Mouse (Mus musculus) neural tube, embryonic 11.5 days (tissue): ENCODE data around the gene Cul4a. TPM values are rescaled to one million over a fixed set of nuclear protein-coding genes. Genes with fewer than 3 reads are reported as not detected.

Experiments used
- ATAC-seq: fragments of 200-750 bp; cut with Nextera tagmentation; 2 replicates; pipeline ENCODE4 v1.8.0; 2017; ENCODE audit warnings: moderate number of reproducible peaks, mild to moderate bottlenecking, moderate TSS enrichment, moderate library complexity; ENCODE audit not compliant: insufficient read depth, low FRiP score, low TSS enrichment
- DNase-seq: peaks from one replicate; pipeline ENCODE4 v3.0.0-alpha.2; 2015; ENCODE audit warnings: low spot score
- H3K27ac ChIP-seq: fragments of 300-500 bp; sonication (generic); 2 replicates; pipeline ENCODE4 v1.5.1; 2014; ENCODE audit warnings: low read depth, mild to moderate bottlenecking, low read length
- H3K27me3 ChIP-seq: fragments of 300-500 bp; sonication (generic); 2 replicates; pipeline ENCODE4 v1.6.1; 2014; ENCODE audit warnings: mild to moderate bottlenecking, low read length, mixed read lengths; ENCODE audit not compliant: control insufficient read depth, insufficient read depth
- H3K36me3 ChIP-seq: fragments of 300-500 bp; sonication (generic); 2 replicates; pipeline ENCODE4 v1.6.1; 2014; ENCODE audit warnings: mild to moderate bottlenecking, low read length, moderate library complexity, mixed read lengths; ENCODE audit not compliant: control insufficient read depth, insufficient read depth
- H3K4me1 ChIP-seq: fragments of 300-500 bp; sonication (generic); 2 replicates; pipeline ENCODE4 v1.6.1; 2014; ENCODE audit warnings: low read length, mixed read lengths; ENCODE audit not compliant: control insufficient read depth, insufficient read depth
- H3K4me2 ChIP-seq: fragments of 300-500 bp; sonication (generic); 2 replicates; pipeline ENCODE4 v1.6.1; 2014; ENCODE audit warnings: low read depth, mild to moderate bottlenecking, moderate library complexity
- H3K4me3 ChIP-seq: fragments of 300-500 bp; sonication (generic); 2 replicates; pipeline ENCODE4 v1.5.1; 2014; ENCODE audit warnings: low read depth, low read length
- H3K9ac ChIP-seq: fragments of 300-500 bp; sonication (generic); 2 replicates; pipeline ENCODE4 v1.6.1; 2014; ENCODE audit warnings: mild to moderate bottlenecking, low read length
- H3K9me3 ChIP-seq: fragments of 300-500 bp; sonication (generic); 2 replicates; pipeline ENCODE4 v1.6.1; 2016; ENCODE audit warnings: low read length; ENCODE audit not compliant: control insufficient read depth
- WGBS: fragments of 180-500 bp; shearing (Covaris S2); extraction: QIAGEN DNeasy Blood & Tissue Kit; methylation state at CpG from one replicate; pipeline ENCODE4 v1.1.7; 2014; 5-methylcytosine and 5-hydroxymethylcytosine counted together
- polyA plus RNA-seq: library from polyadenylated mRNA; unstranded; fragments of >200 nt; fragmentation: Nextera tagmentation; extraction: Ambion mirVana; gene quantifications from 2 replicates; pipeline ENCODE4 v1.2.1, GENCODE M21; 2014

Cul4a gene
- polyA plus RNA-seq, 1 experiment from 2014 or later: 99.5 TPM

DNA sequence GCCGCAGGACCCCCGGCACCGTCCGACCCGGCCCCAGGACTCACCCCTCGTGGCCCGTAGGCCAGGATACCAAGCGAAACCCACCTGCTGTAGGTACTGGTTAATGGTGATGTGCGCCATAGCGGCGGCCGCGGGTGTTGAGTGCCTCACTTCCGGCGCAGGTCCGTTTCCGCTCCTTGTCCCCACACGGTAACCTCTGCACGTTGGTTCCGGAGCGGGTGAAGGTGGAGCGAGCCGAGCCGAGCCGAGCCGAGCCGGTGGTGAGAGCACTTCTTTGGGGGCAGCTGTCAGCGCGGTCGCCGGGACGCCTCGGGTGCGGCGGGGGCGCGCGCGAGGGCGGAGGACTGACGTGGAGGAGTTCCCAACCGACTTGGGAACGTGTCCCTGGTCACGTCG is 732 bp upstream of the Cul4a start:
- no peaks in the 10 kb centered on the region for H3K27me3 ChIP-seq
- ATAC-seq (peak; percentile 78), DNase-seq (peak; percentile 91)
- H3K27ac ChIP-seq: peak overlapping the region; percentile 56
- H3K36me3 ChIP-seq: no peaks in the 10 kb centered on the region
- peak overlapping the region; percentile 89 for H3K4me2 ChIP-seq
- H3K4me1 ChIP-seq: peaks cover 12% of the 10 kb centered on the region
- peak overlapping the region; percentile 86 for H3K9ac ChIP-seq
- WGBS: 0% methylated on average over 45 of the region's 45 CpGs
- peak overlapping the region; percentile 97 for H3K4me3 ChIP-seq
- H3K9me3 ChIP-seq: no peaks in the 10 kb centered on the region

GRCm38 (mm10) chr8:13105908-13106551 is 609 bp downstream of the Cul4a start:
- Histone ChIP-seq H3K9ac (peak overlapping the region; percentile 93), H3K4me1 (peaks cover 14% of the 10 kb centered on the region), H3K36me3 (no peaks in the 10 kb centered on the region), H3K27ac (0 out of 2 replicates have a peak overlapping the region, but pooled peaks have one; percentile 53), H3K4me3 (peak overlapping the region; percentile 97), H3K27me3 (no peaks in the 10 kb centered on the region), H3K4me2 (peak overlapping the region; percentile 98), H3K9me3 (no peaks in the 10 kb centered on the region)
- WGBS: under 1% methylated on average over 50 of the region's 63 CpGs
- ATAC-seq: peak; percentile 68
- no peak for DNase-seq

DNA sequence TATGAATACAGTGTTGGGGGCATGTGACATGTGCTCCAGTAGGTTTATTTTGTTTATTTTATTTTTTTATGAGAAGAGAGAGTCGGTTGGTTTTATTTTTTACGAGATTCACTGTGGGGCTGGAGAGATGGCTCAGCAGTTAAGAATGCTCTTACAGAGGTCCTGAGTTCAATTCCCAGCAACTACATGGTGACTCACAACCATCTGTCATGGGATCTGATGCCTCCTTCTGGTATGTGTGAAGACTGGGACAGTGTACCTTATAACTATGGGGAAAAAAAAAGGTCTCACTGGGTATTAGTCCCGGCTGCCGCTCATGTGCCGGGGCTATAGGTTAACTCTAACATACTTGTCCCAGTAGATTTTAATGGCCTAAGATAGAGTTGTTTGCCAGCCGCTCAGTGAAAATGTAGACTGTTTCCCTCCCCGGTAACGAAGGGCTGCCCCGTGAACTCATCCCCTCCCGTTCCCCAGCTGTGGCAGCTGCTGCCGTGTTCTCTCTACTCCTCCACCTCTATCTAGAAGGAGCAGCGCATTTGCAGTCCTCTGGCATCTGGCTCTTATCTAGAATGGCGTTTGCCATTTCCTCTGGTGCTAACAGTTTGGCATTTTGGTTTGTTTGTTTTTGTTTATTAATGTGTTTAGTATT is 2.7 kb downstream of the Cul4a start:
- H3K4me1 ChIP-seq: peaks cover 14% of the 10 kb centered on the region

GRCm38 (mm10) chr8:13108967-13109366 is 3.5 kb downstream of the Cul4a start:
- DNase-seq (no peak), ATAC-seq (no peak)
- no peaks in the 10 kb centered on the region for H3K36me3 ChIP-seq
- H3K27ac ChIP-seq: no peak overlapping the region
- H3K9ac ChIP-seq: no peak overlapping the region
- no peak overlapping the region for H3K4me2 ChIP-seq
- H3K9me3 ChIP-seq: no peaks in the 10 kb centered on the region
- 90% methylated on average over 8 of the region's 8 CpGs for WGBS
- H3K4me1 ChIP-seq: peaks cover 9% of the 10 kb centered on the region
- H3K4me3 ChIP-seq: no peak overlapping the region
- no peaks in the 10 kb centered on the region for H3K27me3 ChIP-seq

More for the DNA sequence above, 2.7 kb downstream of the Cul4a start:
- no peaks in the 10 kb centered on the region for H3K36me3 ChIP-seq
- H3K9me3 ChIP-seq: no peaks in the 10 kb centered on the region
- ATAC-seq: no peak
- H3K9ac ChIP-seq: no peak overlapping the region
- H3K27ac ChIP-seq: no peak overlapping the region
- no peak overlapping the region for H3K4me2 ChIP-seq
- no peak for DNase-seq
- H3K4me3 ChIP-seq: no peak overlapping the region
- whole genome bisulfite sequencing: 91% methylated on average over 13 of the region's 13 CpGs
- H3K27me3 ChIP-seq: no peaks in the 10 kb centered on the region

DNA sequence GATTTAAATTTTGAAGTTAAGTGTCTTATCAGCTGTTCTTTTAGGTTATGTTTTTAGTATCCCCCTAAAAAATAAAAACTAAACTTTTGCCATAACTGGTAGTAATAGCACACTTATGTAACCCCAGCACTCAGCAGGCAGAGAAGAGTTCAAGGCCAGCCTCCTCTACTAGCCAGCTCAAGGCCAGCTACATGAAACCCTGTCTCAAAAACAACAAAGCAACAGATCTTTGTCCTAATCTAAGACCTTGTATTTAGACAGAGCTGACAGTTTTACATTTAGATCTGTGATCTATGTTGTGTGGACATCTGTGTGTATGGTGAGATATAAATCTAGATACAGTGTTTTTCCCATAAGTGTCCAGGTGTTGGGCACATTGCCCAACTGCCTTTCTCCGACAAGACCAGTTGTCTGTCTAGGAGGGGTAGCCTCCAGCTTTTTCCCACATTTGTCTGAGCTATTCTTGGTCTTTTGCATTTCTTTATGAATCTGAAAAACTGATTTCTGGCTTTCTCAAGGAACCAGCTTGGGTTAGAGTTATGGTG is 4.1 kb downstream of the Cul4a start:
- ATAC-seq: no peak
- Histone ChIP-seq H3K36me3 (no peaks in the 10 kb centered on the region), H3K9me3 (no peaks in the 10 kb centered on the region)

DNA sequence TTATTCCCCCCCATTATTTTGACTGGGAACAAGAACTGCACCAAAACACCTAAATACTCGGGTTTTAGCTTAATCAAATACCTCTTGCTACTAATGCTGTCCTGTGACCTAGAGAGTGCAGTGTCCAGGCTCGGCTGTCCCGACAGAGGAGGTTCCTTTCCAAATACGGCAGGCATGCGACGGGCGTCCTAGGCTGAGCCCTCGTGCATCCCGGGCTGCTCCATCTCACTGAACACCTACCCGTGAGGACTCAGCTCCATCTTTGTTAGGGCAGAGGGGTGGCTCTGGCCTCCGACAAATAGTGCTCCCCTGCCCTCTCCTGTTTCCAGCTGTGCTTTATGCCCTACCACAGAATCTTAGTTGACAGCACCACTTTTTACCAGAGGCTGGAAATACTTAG is 6.5 kb downstream of the Cul4a start:
- Histone ChIP-seq H3K9ac (no peak overlapping the region), H3K4me1 (0 out of 2 replicates have a peak, but pooled peaks cover 2% of the 10 kb centered on the region), H3K27me3 (no peaks in the 10 kb centered on the region), H3K9me3 (no peaks in the 10 kb centered on the region), H3K4me2 (no peak overlapping the region), H3K36me3 (no peaks in the 10 kb centered on the region), H3K27ac (no peak overlapping the region), H3K4me3 (no peak overlapping the region)
- 88% methylated on average over 11 of the region's 11 CpGs for WGBS
- no peak for DNase-seq
- no peak for ATAC-seq

More for the DNA sequence above, 4.1 kb downstream of the Cul4a start:
- Histone ChIP-seq H3K27ac (no peak overlapping the region), H3K4me3 (no peak overlapping the region), H3K4me2 (no peak overlapping the region), H3K4me1 (peaks cover 6% of the 10 kb centered on the region; the same call in 1 of the 2 replicates), H3K27me3 (no peaks in the 10 kb centered on the region), H3K9ac (no peak overlapping the region)
- DNase-seq: no peak
- WGBS: 84% methylated on average over 1 of the region's 1 CpGs

DNA sequence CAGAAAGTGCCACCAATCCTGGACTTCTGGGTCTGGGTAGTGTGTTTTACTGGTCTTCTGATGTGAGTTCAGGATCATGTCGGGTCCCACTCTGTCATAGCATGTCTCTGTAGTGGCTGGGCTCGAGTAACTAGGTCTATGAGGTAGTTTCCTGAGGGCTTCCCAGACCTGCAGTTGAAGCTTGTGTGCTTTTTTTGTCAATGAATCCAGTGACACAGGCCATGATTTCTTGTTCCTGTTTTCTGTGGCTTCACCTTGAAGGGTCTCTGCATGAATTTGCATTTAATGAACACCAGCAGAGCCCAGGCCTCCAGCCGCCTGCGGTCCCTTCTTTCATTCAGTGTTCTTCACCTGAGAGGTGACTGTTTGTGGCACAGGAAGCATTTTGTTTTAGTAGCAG is 7.8 kb downstream of the Cul4a start:
- Histone ChIP-seq H3K4me3 (no peak overlapping the region), H3K27me3 (no peaks in the 10 kb centered on the region), H3K9me3 (no peaks in the 10 kb centered on the region), H3K36me3 (no peaks in the 10 kb centered on the region), H3K4me1 (0 out of 2 replicates have a peak, but pooled peaks cover 2% of the 10 kb centered on the region), H3K4me2 (no peak overlapping the region), H3K27ac (no peak overlapping the region), H3K9ac (no peak overlapping the region)
- DNase-seq (no peak), ATAC-seq (no peak)
- 93% methylated on average over 4 of the region's 4 CpGs for WGBS

DNA sequence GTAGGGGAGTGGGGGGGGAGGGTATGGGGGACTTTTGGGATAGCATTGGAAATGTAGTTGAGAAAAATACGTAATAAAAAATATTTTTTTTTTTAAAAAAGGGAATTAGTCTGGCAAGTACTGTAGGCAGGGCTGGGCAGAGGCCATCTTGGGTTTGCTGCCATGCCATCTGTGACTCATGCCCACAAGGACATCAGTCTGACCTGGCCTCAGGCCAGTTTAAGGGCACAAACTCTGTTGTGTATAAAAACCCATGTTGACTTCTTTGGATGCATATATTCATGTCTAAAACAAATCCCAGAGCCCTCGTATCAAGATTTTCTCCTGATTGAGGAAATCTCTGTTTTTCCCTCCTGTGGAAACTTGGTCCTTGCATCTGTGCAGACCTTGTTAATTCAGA is 11.7 kb downstream of the Cul4a start:
- Histone ChIP-seq H3K27ac (no peak overlapping the region), H3K36me3 (no peaks in the 10 kb centered on the region), H3K4me2 (no peak overlapping the region), H3K4me1 (no peaks in the 10 kb centered on the region), H3K27me3 (no peaks in the 10 kb centered on the region), H3K4me3 (no peak overlapping the region), H3K9me3 (no peaks in the 10 kb centered on the region), H3K9ac (no peak overlapping the region)
- ATAC-seq (no peak), DNase-seq (no peak)
- 90% methylated on average over 2 of the region's 2 CpGs for WGBS

DNA sequence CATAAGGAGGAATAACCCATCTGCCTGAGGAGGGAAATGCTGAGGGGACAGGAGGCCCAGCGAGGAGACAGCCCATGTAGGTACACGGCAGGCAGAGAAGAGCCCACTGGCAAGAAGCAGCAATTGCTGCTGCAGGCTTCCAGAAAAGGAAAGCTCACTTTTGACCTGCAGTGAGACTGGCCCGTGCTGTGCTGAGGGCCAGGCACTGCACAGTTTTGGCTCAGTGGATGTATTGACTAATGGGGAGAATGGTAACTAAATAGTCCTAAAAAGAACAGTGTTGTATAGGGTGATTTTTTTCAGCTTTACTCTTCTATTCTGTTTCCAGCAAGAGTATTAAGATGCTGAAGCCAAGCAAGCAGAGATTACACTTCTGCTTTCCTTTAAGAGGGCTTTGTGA is 13.1 kb downstream of the Cul4a start:
- no peaks in the 10 kb centered on the region for H3K27me3 ChIP-seq
- no peak overlapping the region for H3K27ac ChIP-seq
- H3K4me3 ChIP-seq: no peak overlapping the region
- no peak overlapping the region for H3K9ac ChIP-seq
- ATAC-seq (no peak), DNase-seq (no peak)
- 83% methylated on average over 3 of the region's 3 CpGs for WGBS
- no peaks in the 10 kb centered on the region for H3K4me1 ChIP-seq
- H3K36me3 ChIP-seq: no peaks in the 10 kb centered on the region
- H3K9me3 ChIP-seq: no peaks in the 10 kb centered on the region
- no peak overlapping the region for H3K4me2 ChIP-seq
